Mouse (Mus musculus) CH12.LX (cell line): ENCODE data around the gene E130218I03Rik.

Experiments used
- CTCF ChIP-seq, 2 experiments: IDR thresholded peaks in 1 of 2; conservative IDR thresholded peaks in 1 of 2; 2 replicates each; pipeline ENCODE4 v1.5.1; 2011 to 2012; ENCODE audit warnings: low read depth in 2 of 2, low read length in 2 of 2, improper control_type of control experiment in 1 of 2, inconsistent platforms in 1 of 2, mild to moderate bottlenecking in 1 of 2, moderate library complexity in 1 of 2
- EP300 ChIP-seq: IDR thresholded peaks from 2 replicates; pipeline ENCODE4 v1.6.1; 2011; ENCODE audit warnings: low read length, improper control_type of control experiment
- MEF2A ChIP-seq: IDR thresholded peaks from 2 replicates; pipeline ENCODE4 v1.6.1; 2014; ENCODE audit warnings: low read depth, mild to moderate bottlenecking, inconsistent platforms, low read length, improper control_type of control experiment, borderline replicate concordance
- POLR2A ChIP-seq: IDR thresholded peaks from 2 replicates; pipeline ENCODE4 v1.6.1; 2011; ENCODE audit warnings: low read depth, mild to moderate bottlenecking, improper control_type of control experiment, low read length
- RAD21 ChIP-seq: IDR thresholded peaks from 2 replicates; pipeline ENCODE4 v1.6.1; 2011; ENCODE audit warnings: low read depth, mild to moderate bottlenecking, low read length, improper control_type of control experiment, moderate library complexity
- TBP ChIP-seq: conservative IDR thresholded peaks from 2 replicates; pipeline ENCODE4 v1.6.1; 2011; ENCODE audit warnings: low read depth, low read length, improper control_type of control experiment
- TCF12 ChIP-seq: IDR thresholded peaks from 2 replicates; pipeline ENCODE4 v1.6.1; 2014; ENCODE audit warnings: low read depth, mild to moderate bottlenecking, inconsistent platforms, low read length, improper control_type of control experiment
- USF2 ChIP-seq: conservative IDR thresholded peaks from 2 replicates; pipeline ENCODE4 v1.6.1; 2011; ENCODE audit warnings: low read depth, low read length, improper control_type of control experiment
- ZC3H11A ChIP-seq: IDR thresholded peaks from 2 replicates; pipeline ENCODE4 v1.6.1; 2012; ENCODE audit warnings: low read depth, mild to moderate bottlenecking, inconsistent platforms, low read length, improper control_type of control experiment
- ZNF384 ChIP-seq: IDR thresholded peaks from 2 replicates; pipeline ENCODE4 v1.6.1; 2012; ENCODE audit warnings: low read depth, low read length, improper control_type of control experiment, inconsistent platforms

GRCm38 (mm10) chr4:134251241-134252130 lies 8.0 kb downstream of the E130218I03Rik start:
- TF ChIP-seq EP300: no peak
- TF ChIP-seq TCF12: no peak
- TF ChIP-seq USF2: no peak
- no peak for TF ChIP-seq CTCF (conservative IDR thresholded peaks at IDR 0.05 in 1 of 2, IDR thresholded peaks at IDR 0.05 in 1 of 2; ENCODE audit: low read depth in 2 of 2, low read length in 2 of 2)
- TF ChIP-seq POLR2A: no peak
- TF ChIP-seq RAD21: no peak
- TF ChIP-seq ZNF384: no peak
- TF ChIP-seq ZC3H11A: no peak
- TF ChIP-seq MEF2A: no peak
- TF ChIP-seq TBP: no peak
